25 mouse cellular contexts compared by ENCODE assay signal in the genomic region with DNA sequence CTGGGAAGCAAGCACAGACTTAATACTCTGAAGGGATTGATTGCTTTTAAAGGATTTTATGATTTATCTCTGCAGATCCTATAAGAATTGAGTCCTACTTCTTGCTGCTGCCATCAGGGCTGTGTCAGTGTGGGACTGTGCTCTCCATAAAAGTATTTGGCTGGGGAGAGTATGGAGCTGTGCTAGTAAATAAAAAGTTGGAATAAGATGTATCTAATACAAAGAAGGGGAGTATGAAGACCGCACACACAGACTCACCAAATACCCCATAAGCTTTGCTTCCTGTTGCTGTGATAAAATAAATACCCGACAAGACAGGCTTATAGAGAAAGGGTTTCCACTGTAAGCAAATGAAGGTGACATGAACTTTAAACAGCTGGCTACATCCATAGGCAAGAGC.
DNase-seq lines count a peak whose midpoint lies in the region; ATAC-seq and TF ChIP-seq lines count a peak whose summit lies in the region.
"Had no signal": no experiment of that assay in that cellular context is flagged by ENCODE, and none has a peak within 500 bp of the region (broad histone marks: within the 10 kb centered on the region; RNA-seq: fewer than 3 reads in every experiment).

No protein-coding gene starts in this region.

- no peaks in the 10 kb centered on the region for H3K9me3 ChIP-seq in lung, embryonic 14.5 days (ENCODE audit: low read depth, low read length)
- H3K9me3 ChIP-seq in lung, postnatal 0 days (ENCODE audit: low read length), result no peaks in the 10 kb centered on the region
- H3K9me3 ChIP-seq in stomach, embryonic 16.5 days (replicated peaks; ENCODE audit: control insufficient read depth, low read length), result no peaks in the 10 kb centered on the region
- H3K9me3 ChIP-seq: embryonic facial prominence, embryonic 12.5 days; embryonic facial prominence, embryonic 15.5 days; heart, embryonic 10.5 days; heart, embryonic 13.5 days had no signal

- no peak overlapping the region for H3K27ac ChIP-seq in lung, embryonic 14.5 days (ENCODE audit: low read depth)
- no peak overlapping the region for H3K27ac ChIP-seq in lung, postnatal 0 days (ENCODE audit: low read length)
- H3K27ac ChIP-seq in stomach, embryonic 16.5 days (ENCODE audit: low read length), result no peak overlapping the region
- H3K27ac ChIP-seq: embryonic facial prominence, embryonic 12.5 days; embryonic facial prominence, embryonic 15.5 days; gastrocnemius, adult 2 months; heart, embryonic 10.5 days; heart, embryonic 13.5 days; hindbrain, embryonic 14.5 days had no signal

- peak; percentile 82 for DNase-seq in lung, embryonic 14.5 days
- DNase-seq in lung, postnatal 36 days, result no peak
- DNase-seq in lung, postnatal 0 days (ENCODE audit: low spot score), result peak; percentile 5
- DNase-seq in lung, postnatal 25 days (ENCODE audit: low spot score), result no peak
- no peak for DNase-seq in layer of hippocampus, postnatal 36 days
- DNase-seq: adrenal gland, adult 2 months; adrenal gland, postnatal 14 days; cerebellum, adult 11 months; cerebellum, adult 2 months; cerebellum, adult 9-11 months; cerebellum, postnatal 25 days; forebrain, postnatal 0 days; gastrocnemius, adult 2 months; gastrocnemius, postnatal 14 days; heart, adult 18-20 months; heart, postnatal 14 days; heart, postnatal 4 days had no signal

- peak; percentile 96 for ATAC-seq in lung, embryonic 14.5 days (ENCODE audit: insufficient read depth)
- no peak for ATAC-seq in lung, postnatal 0 days
- peak; percentile 56; the same call in 1 of the 2 replicates for ATAC-seq in stomach, embryonic 16.5 days (ENCODE audit: insufficient read depth, low FRiP score)
- ATAC-seq: CD4-positive, CD25-positive, alpha-beta regulatory T cell, adult 4 months; forebrain, embryonic 14.5 days; forebrain, postnatal 0 days had no signal

- no peak overlapping the region for H3K4me2 ChIP-seq in lung, embryonic 14.5 days
- H3K4me2 ChIP-seq in lung, postnatal 0 days (replicated peaks; ENCODE audit: low read depth, low read length), result no peak overlapping the region
- no peak overlapping the region for H3K4me2 ChIP-seq in stomach, embryonic 16.5 days (ENCODE audit: low read depth, low read length)
- H3K4me2 ChIP-seq: embryonic facial prominence, embryonic 12.5 days; embryonic facial prominence, embryonic 15.5 days; heart, embryonic 13.5 days; hindbrain, embryonic 14.5 days had no signal

- 29% methylated on average over 2 of the region's 2 CpGs for WGBS in lung, embryonic 14.5 days
- WGBS in lung, postnatal 0 days, result 44% methylated on average over 2 of the region's 2 CpGs
- WGBS in stomach, embryonic 16.5 days, result 32% methylated on average over 2 of the region's 2 CpGs

- no peak overlapping the region for H3K4me3 ChIP-seq in lung, embryonic 14.5 days (ENCODE audit: low read depth, low read length)
- H3K4me3 ChIP-seq in lung, postnatal 0 days (ENCODE audit: low read depth, low read length), result no peak overlapping the region
- no peak overlapping the region for H3K4me3 ChIP-seq in stomach, embryonic 16.5 days (replicated peaks; ENCODE audit: low read length)
- H3K4me3 ChIP-seq: embryonic facial prominence, embryonic 12.5 days; embryonic facial prominence, embryonic 15.5 days; gastrocnemius, adult 2 months; heart, embryonic 10.5 days; heart, embryonic 13.5 days had no signal

- no peaks in the 10 kb centered on the region for H3K27me3 ChIP-seq in lung, embryonic 14.5 days (ENCODE audit: insufficient read depth, low read length)
- no peaks in the 10 kb centered on the region for H3K27me3 ChIP-seq in lung, postnatal 0 days (replicated peaks; ENCODE audit: insufficient read depth, low read length)
- H3K27me3 ChIP-seq in stomach, embryonic 16.5 days (ENCODE audit: control insufficient read depth, insufficient read depth, low read length), result no peaks in the 10 kb centered on the region
- H3K27me3 ChIP-seq: embryonic facial prominence, embryonic 12.5 days; embryonic facial prominence, embryonic 15.5 days; heart, embryonic 13.5 days had no signal

- TF ChIP-seq CTCF in lung, embryonic 14.5 days (IDR thresholded peaks at IDR 0.05; ENCODE audit: low read depth), result no peak
- no peak for TF ChIP-seq CTCF in lung, postnatal 0 days (IDR thresholded peaks at IDR 0.05)

- TF ChIP-seq EP300 in lung, postnatal 0 days (IDR thresholded peaks at IDR 0.05), result no peak

- no peak overlapping the region for H3K9ac ChIP-seq in lung, embryonic 14.5 days
- H3K9ac ChIP-seq in lung, postnatal 0 days (replicated peaks; ENCODE audit: low read depth), result no peak overlapping the region
- H3K9ac ChIP-seq in stomach, embryonic 16.5 days (ENCODE audit: low read length), result no peak overlapping the region
- H3K9ac ChIP-seq: embryonic facial prominence, embryonic 12.5 days; embryonic facial prominence, embryonic 15.5 days; forebrain, postnatal 0 days; heart, embryonic 13.5 days; hindbrain, embryonic 14.5 days had no signal

- no peaks in the 10 kb centered on the region for H3K36me3 ChIP-seq in lung, embryonic 14.5 days (ENCODE audit: insufficient read depth)
- no peaks in the 10 kb centered on the region for H3K36me3 ChIP-seq in lung, postnatal 0 days (ENCODE audit: insufficient read depth, low read length)
- H3K36me3 ChIP-seq in stomach, embryonic 16.5 days (ENCODE audit: control insufficient read depth, insufficient read depth, low read length), result no peaks in the 10 kb centered on the region
- H3K36me3 ChIP-seq: embryonic facial prominence, embryonic 12.5 days; embryonic facial prominence, embryonic 15.5 days; heart, embryonic 10.5 days; heart, embryonic 13.5 days had no signal

- H3K4me1 ChIP-seq in lung, embryonic 14.5 days (ENCODE audit: insufficient read depth), result no peaks in the 10 kb centered on the region
- no peaks in the 10 kb centered on the region for H3K4me1 ChIP-seq in lung, postnatal 0 days (ENCODE audit: insufficient read depth, low read depth, low read length)
- H3K4me1 ChIP-seq in stomach, embryonic 16.5 days (ENCODE audit: control insufficient read depth, insufficient read depth, low read length), result no peaks in the 10 kb centered on the region
- H3K4me1 ChIP-seq: embryonic facial prominence, embryonic 12.5 days; embryonic facial prominence, embryonic 15.5 days; heart, embryonic 10.5 days; heart, embryonic 13.5 days had no signal

Comparison
In these comparisons a context has a peak if more than half of its experiments do, and no peak if none do; other contexts are left out.
1. DNase-seq: peak in lung, embryonic 14.5 days (single experiment) and lung, postnatal 0 days (single experiment); none in lung, postnatal 36 days (single experiment), lung, postnatal 25 days (single experiment) and layer of hippocampus, postnatal 36 days (0 of 2).